Mouse (Mus musculus) embryonic facial prominence, embryonic 12.5 days (tissue): ENCODE results near the gene Ndufs5. TPM values are rescaled to one million over a fixed set of nuclear protein-coding genes. Genes with fewer than 3 reads are reported as not detected.

Experiments used
- ATAC-seq: fragments of 200-750 bp; cut with Nextera tagmentation; 2 replicates; pipeline ENCODE4 v1.8.0; 2017; ENCODE audit not compliant: insufficient number of reproducible peaks, insufficient read depth, low FRiP score, low TSS enrichment
- H3K27ac ChIP-seq: fragments of 300-500 bp; sonication (generic); 2 replicates; pipeline ENCODE4 v1.5.1; 2016; ENCODE audit warnings: mild to moderate bottlenecking
- H3K27me3 ChIP-seq: fragments of 300-500 bp; sonication (generic); 2 replicates; pipeline ENCODE4 v1.6.1; 2016; ENCODE audit warnings: mild to moderate bottlenecking, moderate library complexity
- H3K36me3 ChIP-seq: fragments of 300-500 bp; sonication (generic); 2 replicates; pipeline ENCODE4 v1.6.1; 2016; ENCODE audit warnings: mild to moderate bottlenecking
- H3K4me1 ChIP-seq: fragments of 300-500 bp; sonication (generic); 2 replicates; pipeline ENCODE4 v1.6.1; 2016
- H3K4me2 ChIP-seq: fragments of 300-500 bp; sonication (generic); replicated peaks from 2 replicates; pipeline ENCODE4 v1.6.1; 2016; ENCODE audit warnings: mild to moderate bottlenecking, moderate library complexity
- H3K4me3 ChIP-seq: fragments of 300-500 bp; sonication (generic); 2 replicates; pipeline ENCODE4 v1.5.1; 2016; ENCODE audit warnings: mild to moderate bottlenecking
- H3K9ac ChIP-seq: fragments of 300-500 bp; sonication (generic); 2 replicates; pipeline ENCODE4 v1.6.1; 2016; ENCODE audit warnings: mild to moderate bottlenecking, moderate library complexity
- H3K9me3 ChIP-seq: fragments of 300-500 bp; sonication (generic); 2 replicates; pipeline ENCODE4 v1.6.1; 2016; ENCODE audit warnings: mild to moderate bottlenecking, moderate library complexity
- WGBS: fragments of 180-500 bp; shearing (Covaris S2); methylation state at CpG from one replicate; pipeline ENCODE4 v1.1.7; 2016; 5-methylcytosine and 5-hydroxymethylcytosine counted together
- polyA plus RNA-seq: library from polyadenylated mRNA; unstranded; fragments of >200 nt; fragmentation: Nextera tagmentation; extraction: Ambion mirVana; gene quantifications from 2 replicates; pipeline ENCODE4 v1.2.1, GENCODE M21; 2016

Gene Ndufs5
- polyA plus RNA-seq, 1 experiment from 2014 or later, result 324 TPM

DNA sequence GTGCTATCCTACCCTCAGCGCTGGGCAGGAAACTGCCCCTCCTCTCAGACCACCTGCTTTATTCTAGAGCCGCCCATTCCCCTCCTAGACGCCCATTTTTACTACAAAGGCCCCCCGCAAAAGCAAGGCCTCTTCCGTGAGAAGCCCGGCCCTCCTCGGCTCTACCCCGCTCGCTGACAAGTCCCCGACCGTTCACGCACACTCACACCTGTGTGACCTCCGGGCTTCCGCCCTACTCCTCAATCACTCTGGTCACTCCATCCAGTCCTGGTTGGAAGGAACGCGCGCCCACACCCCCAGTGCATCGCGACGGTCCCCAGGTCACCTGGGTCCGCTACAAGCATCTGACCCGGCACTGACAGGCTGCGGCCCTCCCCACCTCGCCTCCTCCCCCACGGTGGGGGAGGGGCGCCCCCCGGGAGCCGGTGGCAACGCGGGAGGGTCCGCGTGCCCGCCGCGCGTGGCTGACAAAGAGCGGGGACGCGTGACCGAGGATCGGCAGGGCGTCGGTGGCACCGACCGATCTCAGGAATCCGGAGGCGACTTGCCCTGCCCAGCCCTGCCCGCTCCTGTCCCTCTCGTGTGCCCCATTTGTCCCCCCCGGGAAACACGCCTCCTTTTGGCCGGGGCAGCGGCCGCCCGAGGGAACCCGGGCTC lies 31.5 kb downstream of the Ndufs5 start:
- peak overlapping the region; percentile 36; the same call in 1 of the 2 replicates for H3K27ac ChIP-seq
- peak overlapping the region; percentile 75 for H3K4me3 ChIP-seq

DNA sequence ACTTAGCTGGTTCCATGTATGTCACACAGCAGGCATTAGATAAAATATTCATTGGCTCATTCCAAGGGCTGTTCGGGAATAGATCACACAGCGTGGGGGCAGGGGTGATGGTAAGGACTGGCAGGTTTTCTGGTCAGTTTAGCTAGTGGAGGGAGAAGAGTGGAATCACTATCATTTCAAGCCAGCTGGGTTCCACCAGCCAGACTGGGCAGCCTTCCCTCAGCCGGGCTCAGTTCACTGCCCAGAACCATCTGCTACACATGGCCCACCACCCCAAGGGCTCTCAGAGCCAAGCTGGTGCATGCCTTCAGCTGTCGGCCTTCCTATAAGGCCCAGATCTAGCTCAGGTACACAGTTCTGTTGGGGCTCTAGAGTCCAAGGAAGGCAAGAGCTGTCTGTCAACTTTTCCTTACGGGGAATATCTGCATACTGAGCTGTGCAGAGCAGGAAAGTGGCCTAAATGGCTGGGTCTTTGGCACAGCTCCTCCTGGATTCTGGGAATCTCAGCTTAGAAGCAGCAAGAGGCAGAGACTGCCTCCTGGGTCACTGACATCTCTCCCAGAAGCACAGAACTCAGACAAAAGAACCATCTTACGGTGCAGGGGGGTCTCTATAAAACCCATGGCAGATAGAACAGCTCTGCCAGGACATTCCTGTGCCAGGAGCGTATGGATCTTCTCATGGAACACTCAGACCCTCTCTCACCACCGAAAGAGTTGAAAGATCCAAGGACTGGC lies 32.3 kb downstream of the Ndufs5 start:
- Histone ChIP-seq H3K27me3 (peaks cover 25% of the 10 kb centered on the region), H3K36me3 (no peaks in the 10 kb centered on the region), H3K4me2 (peak overlapping the region; percentile 100), H3K9me3 (no peaks in the 10 kb centered on the region), H3K4me3 (peak overlapping the region; percentile 75), H3K27ac (no peak overlapping the region), H3K4me1 (peaks cover 12% of the 10 kb centered on the region), H3K9ac (no peak overlapping the region)
- ATAC-seq, result no peak
- WGBS, result 52% methylated on average over 8 of the region's 8 CpGs

More for the DNA sequence above, 31.5 kb downstream of the Ndufs5 start:
- Histone ChIP-seq H3K36me3 (no peaks in the 10 kb centered on the region), H3K4me2 (peak overlapping the region; percentile 100), H3K9ac (peak overlapping the region; percentile 77), H3K9me3 (no peaks in the 10 kb centered on the region), H3K27me3 (peaks cover 25% of the 10 kb centered on the region), H3K4me1 (peaks cover 12% of the 10 kb centered on the region; the same call in 1 of the 2 replicates)
- 0 out of 2 replicates have a peak, but pooled peaks have one; percentile 64 for ATAC-seq
- WGBS, result under 1% methylated on average over 52 of the region's 56 CpGs

DNA sequence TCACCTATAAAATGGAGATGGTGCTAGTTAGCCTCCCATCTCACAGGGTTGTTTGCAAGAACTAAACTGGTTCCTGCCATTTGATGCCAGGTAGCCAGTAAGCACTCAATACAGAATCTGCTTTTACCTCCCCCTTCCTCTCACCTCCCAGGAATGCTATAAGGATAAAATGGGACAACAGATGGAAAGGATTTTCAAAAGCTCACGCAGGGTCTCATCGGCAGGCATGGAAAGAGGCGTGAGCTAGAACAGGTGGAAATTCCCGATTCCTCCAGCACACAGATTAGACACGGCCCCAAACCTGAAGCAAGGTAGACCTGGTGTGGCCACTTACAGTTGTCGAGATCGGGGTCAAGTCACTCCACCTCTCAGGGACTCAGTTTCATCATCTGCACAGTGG lies 33.0 kb downstream of the Ndufs5 start:
- H3K4me3 ChIP-seq, result no peak overlapping the region
- ATAC-seq, result no peak
- H3K4me2 ChIP-seq, result no peak overlapping the region
- H3K36me3 ChIP-seq, result no peaks in the 10 kb centered on the region
- peaks cover 12% of the 10 kb centered on the region for H3K4me1 ChIP-seq
- no peak overlapping the region for H3K27ac ChIP-seq
- H3K27me3 ChIP-seq, result peaks cover 25% of the 10 kb centered on the region
- no peaks in the 10 kb centered on the region for H3K9me3 ChIP-seq
- WGBS, result 71% methylated on average over 7 of the region's 7 CpGs
- H3K9ac ChIP-seq, result no peak overlapping the region

DNA sequence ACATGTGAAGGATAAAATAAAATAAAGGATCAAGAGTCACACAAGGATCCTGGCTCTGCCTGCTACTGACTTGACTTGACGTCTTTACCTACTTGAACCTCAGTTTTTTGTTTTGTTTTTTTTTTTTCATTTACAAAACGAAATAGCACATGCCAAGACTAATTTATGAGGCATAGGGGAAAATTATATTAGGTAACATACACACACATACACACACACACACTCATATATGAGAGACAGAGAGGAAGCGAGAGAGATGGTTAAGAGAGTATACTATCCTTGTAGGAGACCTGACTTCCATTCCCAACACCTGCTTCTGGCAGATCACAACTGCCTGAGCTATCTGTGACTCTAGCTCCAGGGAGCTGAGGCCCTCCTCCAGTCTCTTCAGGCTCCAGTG lies 33.7 kb downstream of the Ndufs5 start, which contains the start of gene Macf1:
Macf1 (minus strand) TSS at position 101 of the 400 bp plus-strand sequence.
- Histone ChIP-seq H3K4me2 (no peak within 1 kb of the TSS), H3K36me3 (no peaks in the 10 kb centered on the region), H3K27me3 (peaks cover 25% of the 10 kb centered on the region), H3K27ac (no peak within 1 kb of the TSS), H3K9me3 (no peaks in the 10 kb centered on the region), H3K4me3 (no peak within 1 kb of the TSS), H3K4me1 (peaks cover 12% of the 10 kb centered on the region), H3K9ac (no peak within 1 kb of the TSS)
- no peak for ATAC-seq
- WGBS, result 84% methylated on average over 3 of the region's 3 CpGs

DNA sequence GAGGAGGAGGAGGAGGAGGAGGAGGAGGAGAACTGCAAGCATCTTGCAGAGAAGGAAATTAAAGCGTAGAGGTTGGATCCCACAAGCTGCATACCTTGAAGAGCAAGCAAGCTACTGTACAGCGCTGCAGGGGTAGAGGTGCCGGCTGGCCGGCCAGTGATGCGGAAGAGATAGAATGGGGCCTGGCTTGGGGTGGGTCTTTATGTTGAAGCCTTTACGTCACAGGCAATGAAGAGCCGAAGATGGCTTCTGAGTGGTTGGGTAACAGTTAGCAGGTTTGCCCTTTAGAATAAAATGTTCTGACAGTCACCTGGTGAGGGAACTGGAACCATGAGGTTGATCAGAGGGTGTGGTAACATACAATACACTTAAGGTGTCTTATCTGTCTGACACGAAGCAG lies 35.7 kb downstream of the Ndufs5 start:
- H3K9ac ChIP-seq, result no peak overlapping the region
- H3K4me2 ChIP-seq, result no peak overlapping the region
- H3K27me3 ChIP-seq, result peaks cover 22% of the 10 kb centered on the region
- 80% methylated on average over 8 of the region's 8 CpGs for WGBS
- no peak for ATAC-seq
- H3K4me3 ChIP-seq, result no peak overlapping the region
- H3K4me1 ChIP-seq, result peaks cover 16% of the 10 kb centered on the region
- no peaks in the 10 kb centered on the region for H3K36me3 ChIP-seq
- H3K27ac ChIP-seq, result no peak overlapping the region
- H3K9me3 ChIP-seq, result no peaks in the 10 kb centered on the region

DNA sequence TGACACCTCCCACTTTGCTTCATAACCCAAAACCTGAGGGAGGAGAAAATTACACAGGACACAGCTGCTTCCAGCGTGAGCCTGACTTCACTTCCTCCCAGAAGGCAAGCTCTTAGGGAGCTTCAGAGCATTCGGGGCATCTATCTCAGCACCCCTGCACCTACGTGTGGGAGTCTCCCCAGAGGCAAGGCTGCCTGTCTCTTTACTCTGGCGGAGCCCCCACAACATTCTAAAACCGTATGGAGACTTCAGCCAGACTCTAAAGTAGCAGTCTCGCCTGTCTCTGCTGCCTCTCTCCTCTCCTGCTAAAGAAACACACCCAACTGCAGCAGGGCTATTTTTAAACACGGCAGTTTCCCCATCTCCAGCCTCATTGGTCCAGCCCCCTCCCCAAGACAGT lies 37.0 kb downstream of the Ndufs5 start:
- H3K27ac ChIP-seq, result no peak overlapping the region
- peaks cover 23% of the 10 kb centered on the region for H3K4me1 ChIP-seq
- no peak overlapping the region for H3K4me2 ChIP-seq
- 46% methylated on average over 7 of the region's 7 CpGs for WGBS
- H3K9ac ChIP-seq, result no peak overlapping the region
- no peak for ATAC-seq
- no peak overlapping the region for H3K4me3 ChIP-seq
- no peaks in the 10 kb centered on the region for H3K9me3 ChIP-seq
- no peaks in the 10 kb centered on the region for H3K36me3 ChIP-seq
- peaks cover 15% of the 10 kb centered on the region for H3K27me3 ChIP-seq

DNA sequence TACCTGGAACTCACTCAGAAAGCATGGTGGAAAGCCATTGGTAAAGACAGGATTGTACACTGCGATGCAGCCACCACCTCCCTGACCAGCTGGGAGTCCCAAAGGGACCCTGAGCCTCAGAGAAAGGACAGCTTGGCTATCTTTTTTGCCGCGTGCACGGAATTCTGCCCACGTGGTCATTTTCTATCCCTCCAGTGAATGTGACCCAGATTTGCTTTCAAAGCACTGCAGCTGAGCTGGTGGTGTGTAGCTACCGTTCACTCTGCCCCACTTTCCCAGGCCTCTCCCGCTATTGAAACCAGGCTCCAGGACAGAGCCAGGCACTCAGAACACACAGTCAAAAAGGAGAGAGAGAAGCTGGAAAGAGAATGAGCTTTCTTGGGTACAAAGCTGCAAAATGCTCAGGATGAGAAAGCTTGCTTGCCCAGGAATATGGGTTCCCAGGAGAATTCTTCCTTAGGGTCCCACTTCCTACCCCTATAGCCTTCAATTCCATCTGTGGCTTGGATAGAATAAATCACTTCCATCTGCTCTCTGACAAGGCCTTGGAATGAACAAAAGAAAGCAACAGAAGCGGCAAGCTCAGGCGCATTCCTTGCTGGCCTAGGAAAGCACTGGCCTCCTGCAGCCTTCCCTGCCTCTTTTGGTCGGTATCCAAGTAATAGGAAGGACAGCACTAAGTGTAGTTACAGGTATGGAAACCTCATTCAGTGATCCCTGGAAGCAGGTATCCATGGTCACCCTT lies 40.8 kb downstream of the Ndufs5 start:
- peak overlapping the region; percentile 69 for H3K27ac ChIP-seq
- H3K27me3 ChIP-seq, result no peaks in the 10 kb centered on the region
- H3K4me1 ChIP-seq, result peaks cover 25% of the 10 kb centered on the region
- no peaks in the 10 kb centered on the region for H3K36me3 ChIP-seq
- H3K4me2 ChIP-seq, result no peak overlapping the region
- no peaks in the 10 kb centered on the region for H3K9me3 ChIP-seq
- no peak overlapping the region for H3K9ac ChIP-seq
- 17% methylated on average over 10 of the region's 10 CpGs for WGBS
- no peak overlapping the region for H3K4me3 ChIP-seq
- ATAC-seq, result no peak

DNA sequence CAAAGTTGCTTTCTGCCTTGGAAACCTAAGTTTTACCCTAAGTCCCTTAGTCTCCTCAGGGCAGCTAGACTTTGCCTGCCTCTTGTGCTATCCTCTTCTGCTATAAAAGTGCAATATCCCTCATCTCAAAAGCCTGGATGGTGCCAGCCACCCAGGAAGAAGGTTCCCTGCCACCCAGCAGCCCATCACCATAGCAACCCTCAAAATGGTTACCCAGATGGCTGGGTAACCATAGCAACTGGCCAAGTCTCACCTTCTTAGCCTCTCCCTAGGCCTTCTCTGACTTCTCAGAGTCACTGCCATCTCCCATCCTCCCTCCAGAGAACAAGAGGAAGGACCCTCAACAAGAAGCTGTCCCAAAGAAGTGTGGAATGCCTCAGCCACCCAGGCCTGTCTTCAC lies 47.4 kb downstream of the Ndufs5 start:
- H3K27me3 ChIP-seq, result no peaks in the 10 kb centered on the region
- no peak overlapping the region for H3K4me2 ChIP-seq
- no peak overlapping the region for H3K27ac ChIP-seq
- peaks cover 8% of the 10 kb centered on the region; the same call in 1 of the 2 replicates for H3K36me3 ChIP-seq
- no peak overlapping the region for H3K9ac ChIP-seq
- no peaks in the 10 kb centered on the region for H3K9me3 ChIP-seq
- no peak overlapping the region for H3K4me3 ChIP-seq
- ATAC-seq, result no peak
- peaks cover 20% of the 10 kb centered on the region for H3K4me1 ChIP-seq

DNA sequence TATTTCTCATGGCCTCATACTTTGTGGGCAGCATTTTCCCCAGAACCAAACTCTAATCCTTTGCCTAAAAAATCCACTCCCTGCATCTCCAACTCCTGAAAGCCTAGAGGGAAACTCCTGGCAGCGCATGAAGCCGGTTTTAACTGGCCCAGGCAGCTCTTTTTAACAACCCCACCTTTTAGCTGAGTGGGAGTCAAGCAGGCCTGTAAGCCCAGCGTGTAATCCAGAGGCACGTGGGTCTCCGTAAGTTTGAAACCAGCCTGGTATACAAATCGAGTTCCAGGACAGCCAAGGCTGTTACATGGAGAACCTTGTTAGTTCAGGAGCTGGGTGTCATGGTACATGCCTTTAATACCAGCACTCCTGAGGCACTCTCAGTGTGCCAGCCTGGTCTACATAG lies 48.3 kb downstream of the Ndufs5 start:
- peaks cover 8% of the 10 kb centered on the region; the same call in 1 of the 2 replicates for H3K36me3 ChIP-seq
- no peak overlapping the region for H3K4me3 ChIP-seq
- H3K27ac ChIP-seq, result no peak overlapping the region
- no peak for ATAC-seq
- 65% methylated on average over 6 of the region's 6 CpGs for WGBS
- H3K9me3 ChIP-seq, result no peaks in the 10 kb centered on the region
- H3K4me1 ChIP-seq, result peaks cover 20% of the 10 kb centered on the region
- H3K4me2 ChIP-seq, result no peak overlapping the region
- no peak overlapping the region for H3K9ac ChIP-seq
- no peaks in the 10 kb centered on the region for H3K27me3 ChIP-seq

DNA sequence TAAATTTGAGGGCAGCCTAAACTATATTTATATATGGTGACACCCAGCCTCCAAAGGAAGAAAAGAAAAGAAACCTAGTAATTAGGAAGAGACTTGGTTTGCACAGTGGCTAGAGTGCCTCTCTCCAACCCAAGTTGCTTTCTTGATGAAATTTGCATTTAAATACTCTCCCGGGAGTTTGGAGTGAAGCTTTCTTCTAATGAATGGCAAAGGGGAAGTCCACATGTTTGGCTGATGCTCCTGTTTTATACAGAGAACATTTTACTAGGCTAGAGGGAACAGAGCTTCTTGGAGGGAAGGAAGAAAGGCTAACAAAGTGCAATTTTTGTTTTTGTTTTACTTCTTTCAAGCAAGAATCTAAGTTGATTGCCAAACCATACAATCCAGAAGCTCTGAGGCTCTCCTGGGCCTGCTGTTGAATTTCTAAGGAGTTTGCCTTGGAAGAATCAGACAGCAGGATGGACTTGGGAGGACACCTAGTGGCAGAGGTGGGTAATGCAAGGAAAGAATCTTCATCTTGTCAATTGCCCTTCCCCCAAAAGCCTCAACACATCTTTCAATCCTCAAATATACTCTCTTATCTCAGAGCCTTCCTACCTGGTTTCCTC lies 50.6 kb downstream of the Ndufs5 start:
- 45% methylated on average over 1 of the region's 1 CpGs for WGBS
- H3K27me3 ChIP-seq, result no peaks in the 10 kb centered on the region
- H3K4me2 ChIP-seq, result no peak overlapping the region

DNA sequence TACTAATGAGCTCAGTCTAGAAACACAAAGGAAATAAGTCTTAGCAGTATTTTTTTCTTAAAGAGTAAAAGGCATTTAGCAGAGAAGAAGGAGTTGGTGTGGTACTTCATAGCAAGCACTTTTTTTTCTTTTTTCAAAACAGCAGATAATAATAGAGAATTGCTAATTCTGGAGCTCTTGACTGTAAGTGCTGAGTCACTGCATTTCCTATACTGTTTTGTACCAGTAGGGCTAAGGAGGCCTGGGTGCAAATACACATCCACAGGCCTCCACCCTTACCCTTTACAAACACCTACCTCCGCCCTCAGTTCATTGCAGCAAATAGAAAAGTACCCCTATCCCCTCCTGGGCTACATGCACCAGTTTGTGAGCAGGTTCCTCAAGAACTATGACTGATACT lies 51.5 kb downstream of the Ndufs5 start:
- Histone ChIP-seq H3K36me3 (peaks cover 8% of the 10 kb centered on the region; the same call in 1 of the 2 replicates), H3K9me3 (no peaks in the 10 kb centered on the region), H3K4me2 (no peak overlapping the region), H3K27me3 (no peaks in the 10 kb centered on the region), H3K9ac (no peak overlapping the region), H3K4me3 (no peak overlapping the region), H3K27ac (no peak overlapping the region), H3K4me1 (peaks cover 34% of the 10 kb centered on the region)
- WGBS, result 86% methylated on average over 1 of the region's 1 CpGs
- no peak for ATAC-seq

More for the DNA sequence above, 50.6 kb downstream of the Ndufs5 start:
- H3K9me3 ChIP-seq, result no peaks in the 10 kb centered on the region
- ATAC-seq, result no peak
- no peak overlapping the region; the same call in 1 of the 2 replicates for H3K27ac ChIP-seq
- peaks cover 8% of the 10 kb centered on the region; the same call in 1 of the 2 replicates for H3K36me3 ChIP-seq
- no peak overlapping the region for H3K4me3 ChIP-seq
- peaks cover 29% of the 10 kb centered on the region for H3K4me1 ChIP-seq
- H3K9ac ChIP-seq, result peak overlapping the region; percentile 27; the same call in 1 of the 2 replicates
